Mouse (Mus musculus): Measurements from ENCODE around the gene Cd47. TPM values are rescaled to one million over a fixed set of nuclear protein-coding genes. Genes with fewer than 3 reads are reported as not detected.

Gene Cd47
- total and polyA plus RNA-seq, 2 experiments, result 34.7 to 87.7 TPM

GRCm38 (mm10) chr16:49938483-49939301 lies 138.4 kb downstream of the Cd47 start:
- Histone ChIP-seq H3K27ac (replicated peaks; ENCODE audit: insufficient read depth, low read depth, low read length) (no peak overlapping the region), H3K27me3 (ENCODE audit: control insufficient read depth, insufficient read depth, low read length) (no peaks in the 10 kb centered on the region), H3K4me1 (ENCODE audit: control insufficient read depth, insufficient read depth, low read length) (peaks cover 4% of the 10 kb centered on the region; the same call in 1 of the 2 replicates), H3K79me2 (ENCODE audit: control insufficient read depth, insufficient read depth, low read length) (no peaks in the 10 kb centered on the region), H3K9ac (ENCODE audit: low read depth, low read length) (no peak overlapping the region), H3K36me3 (ENCODE audit: control insufficient read depth, insufficient read depth, low read length) (no peaks in the 10 kb centered on the region), H3K4me3 (ENCODE audit: insufficient read depth, low read depth, low read length) (no peak overlapping the region)
- DNase-seq (ENCODE audit: extremely low read depth, low read depth, low spot score), result no peak
- no peak for TF ChIP-seq CTCF (IDR thresholded peaks at IDR 0.05; ENCODE audit: low read depth, low read length)
- 87% methylated on average over 7 of the region's 7 CpGs for WGBS

- H3K4me1 ChIP-seq (ENCODE audit: control insufficient read depth, insufficient read depth, low read length), result peaks cover 4% of the 10 kb centered on the region; the same call in 1 of the 2 replicates
- H3K27ac ChIP-seq (replicated peaks; ENCODE audit: insufficient read depth, low read depth, low read length), result no peak overlapping the region
- no peaks in the 10 kb centered on the region for H3K36me3 ChIP-seq (ENCODE audit: control insufficient read depth, insufficient read depth, low read length)
- no peak for DNase-seq (ENCODE audit: extremely low read depth, low read depth, low spot score)
- no peak overlapping the region for H3K9ac ChIP-seq (ENCODE audit: low read depth, low read length)
- no peaks in the 10 kb centered on the region for H3K79me2 ChIP-seq (ENCODE audit: control insufficient read depth, insufficient read depth, low read length)
- no peak overlapping the region for H3K4me3 ChIP-seq (ENCODE audit: insufficient read depth, low read depth, low read length)
- TF ChIP-seq POLR2A (IDR thresholded peaks at IDR 0.05; ENCODE audit: extremely low read depth, insufficient read depth, low read length) (no peak), CTCF (IDR thresholded peaks at IDR 0.05; ENCODE audit: low read depth, low read length) (no peak)
- 97% methylated on average over 2 of the region's 2 CpGs for WGBS
- no peaks in the 10 kb centered on the region for H3K27me3 ChIP-seq (ENCODE audit: control insufficient read depth, insufficient read depth, low read length)
Measured at GRCm38 (mm10) chr16:49939376-49939775, 139.0 kb downstream of the Cd47 start.

GRCm38 (mm10) chr16:49940473-49940872 lies 140.1 kb downstream of the Cd47 start:
- no peak overlapping the region for H3K4me3 ChIP-seq (ENCODE audit: insufficient read depth, low read depth, low read length)
- peaks cover 4% of the 10 kb centered on the region; the same call in 1 of the 2 replicates for H3K4me1 ChIP-seq (ENCODE audit: control insufficient read depth, insufficient read depth, low read length)
- DNase-seq (ENCODE audit: extremely low read depth, low read depth, low spot score), result no peak
- H3K27ac ChIP-seq (replicated peaks; ENCODE audit: insufficient read depth, low read depth, low read length), result no peak overlapping the region
- no peaks in the 10 kb centered on the region for H3K36me3 ChIP-seq (ENCODE audit: control insufficient read depth, insufficient read depth, low read length)
- H3K27me3 ChIP-seq (ENCODE audit: control insufficient read depth, insufficient read depth, low read length), result no peaks in the 10 kb centered on the region
- no peaks in the 10 kb centered on the region for H3K79me2 ChIP-seq (ENCODE audit: control insufficient read depth, insufficient read depth, low read length)
- H3K9ac ChIP-seq (ENCODE audit: low read depth, low read length), result no peak overlapping the region
- no peak for TF ChIP-seq CTCF (IDR thresholded peaks at IDR 0.05; ENCODE audit: low read depth, low read length)
- TF ChIP-seq POLR2A (IDR thresholded peaks at IDR 0.05; ENCODE audit: extremely low read depth, insufficient read depth, low read length), result no peak

GRCm38 (mm10) chr16:49941031-49941430 lies 140.7 kb downstream of the Cd47 start:
- no peaks in the 10 kb centered on the region for H3K36me3 ChIP-seq (ENCODE audit: control insufficient read depth, insufficient read depth, low read length)
- TF ChIP-seq POLR2A (IDR thresholded peaks at IDR 0.05; ENCODE audit: extremely low read depth, insufficient read depth, low read length) (no peak), CTCF (IDR thresholded peaks at IDR 0.05; ENCODE audit: low read depth, low read length) (no peak)
- H3K4me1 ChIP-seq (ENCODE audit: control insufficient read depth, insufficient read depth, low read length), result peaks cover 4% of the 10 kb centered on the region; the same call in 1 of the 2 replicates
- H3K4me3 ChIP-seq (ENCODE audit: insufficient read depth, low read depth, low read length), result no peak overlapping the region
- DNase-seq (ENCODE audit: extremely low read depth, low read depth, low spot score), result no peak
- 95% methylated on average over 1 of the region's 1 CpGs for WGBS
- no peak overlapping the region for H3K27ac ChIP-seq (replicated peaks; ENCODE audit: insufficient read depth, low read depth, low read length)
- no peaks in the 10 kb centered on the region for H3K27me3 ChIP-seq (ENCODE audit: control insufficient read depth, insufficient read depth, low read length)
- H3K9ac ChIP-seq (ENCODE audit: low read depth, low read length), result no peak overlapping the region
- no peaks in the 10 kb centered on the region for H3K79me2 ChIP-seq (ENCODE audit: control insufficient read depth, insufficient read depth, low read length)

GRCm38 (mm10) chr16:49943726-49944125 lies 143.4 kb downstream of the Cd47 start:
- no peaks in the 10 kb centered on the region for H3K79me2 ChIP-seq (ENCODE audit: control insufficient read depth, insufficient read depth, low read length)
- TF ChIP-seq POLR2A (IDR thresholded peaks at IDR 0.05; ENCODE audit: extremely low read depth, insufficient read depth, low read length), result no peak
- no peak for TF ChIP-seq CTCF (IDR thresholded peaks at IDR 0.05; ENCODE audit: low read depth, low read length)
- no peaks in the 10 kb centered on the region for H3K27me3 ChIP-seq (ENCODE audit: control insufficient read depth, insufficient read depth, low read length)
- no peak overlapping the region for H3K9ac ChIP-seq (ENCODE audit: low read depth, low read length)
- DNase-seq (ENCODE audit: extremely low read depth, low read depth, low spot score), result no peak
- 96% methylated on average over 1 of the region's 1 CpGs for WGBS
- no peak overlapping the region for H3K27ac ChIP-seq (replicated peaks; ENCODE audit: insufficient read depth, low read depth, low read length)
- H3K4me1 ChIP-seq (ENCODE audit: control insufficient read depth, insufficient read depth, low read length), result no peaks in the 10 kb centered on the region
- no peaks in the 10 kb centered on the region for H3K36me3 ChIP-seq (ENCODE audit: control insufficient read depth, insufficient read depth, low read length)
- H3K4me3 ChIP-seq (ENCODE audit: insufficient read depth, low read depth, low read length), result no peak overlapping the region

GRCm38 (mm10) chr16:49945084-49945483 lies 144.8 kb downstream of the Cd47 start:
- Histone ChIP-seq H3K27ac (replicated peaks; ENCODE audit: insufficient read depth, low read depth, low read length) (no peak overlapping the region), H3K4me1 (ENCODE audit: control insufficient read depth, insufficient read depth, low read length) (no peaks in the 10 kb centered on the region), H3K9ac (ENCODE audit: low read depth, low read length) (no peak overlapping the region), H3K4me3 (ENCODE audit: insufficient read depth, low read depth, low read length) (no peak overlapping the region), H3K79me2 (ENCODE audit: control insufficient read depth, insufficient read depth, low read length) (no peaks in the 10 kb centered on the region), H3K36me3 (ENCODE audit: control insufficient read depth, insufficient read depth, low read length) (no peaks in the 10 kb centered on the region), H3K27me3 (ENCODE audit: control insufficient read depth, insufficient read depth, low read length) (no peaks in the 10 kb centered on the region)
- no peak for DNase-seq (ENCODE audit: extremely low read depth, low read depth, low spot score)
- TF ChIP-seq CTCF (IDR thresholded peaks at IDR 0.05; ENCODE audit: low read depth, low read length) (no peak), POLR2A (IDR thresholded peaks at IDR 0.05; ENCODE audit: extremely low read depth, insufficient read depth, low read length) (no peak)
- 88% methylated on average over 5 of the region's 5 CpGs for WGBS

Data from liver, adult 2 months (tissue).